Mouse (Mus musculus) cerebellum, postnatal 25 days (tissue): ENCODE measurements around the gene Esp6.
"Not testable (repeated sequence)": the region's sequence is repeated elsewhere in the genome, so short reads cannot be mapped to it uniquely, and the experiment has no call there.

Experiments
- DNase-seq, 2 experiments: peaks; one replicate each; pipeline ENCODE4 v3.0.0; 2021; ENCODE audit warnings: mixed read lengths in 2 of 2

Gene Esp6

GRCm38 (mm10) chr17:40561207-40561606 is at the start of gene Esp6:
Gene Esp6, plus strand, starts transcription at chr17:40561507.
- DNase-seq = no peak

- DNase-seq = no peak
These were observed 41.5 kb upstream of the Esp6 start, which contains the start of gene Esp8 for GRCm38 (mm10) chr17:40519818-40520217. Gene Esp8, plus strand, starts transcription at chr17:40520022.

GRCm38 (mm10) chr17:40529813-40530212 is 31.5 kb upstream of the Esp6 start:
- no peak for DNase-seq

GRCm38 (mm10) chr17:40531147-40531546 is 30.2 kb upstream of the Esp6 start:
- no peak for DNase-seq

GRCm38 (mm10) chr17:40547005-40547404 is 14.3 kb upstream of the Esp6 start:
- not testable (repeated sequence) for DNase-seq

- DNase-seq = no peak
These were observed 7.8 kb upstream of the Esp6 start for GRCm38 (mm10) chr17:40553470-40553869.

GRCm38 (mm10) chr17:40583906-40584305 is 22.6 kb downstream of the Esp6 start:
- not testable (repeated sequence) for DNase-seq

- no peak for DNase-seq
These were observed 30.0 kb downstream of the Esp6 start for GRCm38 (mm10) chr17:40591297-40591696.

GRCm38 (mm10) chr17:40598294-40598693 is 37.0 kb downstream of the Esp6 start, which contains the start of gene Esp4:
Gene Esp4, plus strand, starts transcription at chr17:40598594.
- no peak for DNase-seq
